Mouse (Mus musculus): ENCODE measurements at regions not wholly inside any gene's neighbourhood (a gene's known extent, or its start where the extent isn't known, plus 50 kb on each side); places are given as distances from the start of the nearest gene placed in this dataset.
"Not testable (repeated sequence)": the region's sequence is repeated elsewhere in the genome, so short reads cannot be mapped to it uniquely, and the experiment has no call there.

DNA sequence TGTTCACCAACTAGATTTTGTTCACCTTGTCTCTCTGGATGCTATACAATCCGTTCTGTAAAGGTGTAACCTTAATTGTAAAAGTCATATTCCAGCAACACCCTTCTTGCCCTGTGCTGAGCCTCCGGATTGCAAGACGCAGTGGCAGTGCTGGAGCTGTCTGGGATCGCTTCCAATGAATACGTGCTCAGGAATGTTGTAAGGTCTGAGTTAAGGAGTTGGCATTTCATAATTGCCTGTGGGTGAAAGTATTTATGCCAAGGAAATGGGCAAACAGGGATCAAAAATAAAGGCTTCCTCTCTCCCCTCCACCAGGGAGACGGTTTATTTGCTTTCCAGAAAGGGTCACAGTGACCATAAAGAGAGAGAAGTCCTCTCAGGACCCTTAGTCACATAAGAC is 93.3 kb downstream of the Apob start:
- H3K27me3 ChIP-seq = no peaks in the 10 kb centered on the region
- H3K4me2 ChIP-seq = no peak overlapping the region
- H3K36me3 ChIP-seq = no peaks in the 10 kb centered on the region
- no peak overlapping the region for H3K27ac ChIP-seq
- no peak for ATAC-seq (ENCODE audit: low FRiP score)
- no peaks in the 10 kb centered on the region for H3K9me3 ChIP-seq
- no peak overlapping the region for H3K4me3 ChIP-seq
- H3K4me1 ChIP-seq (replicated peaks) = no peaks in the 10 kb centered on the region
- no peak overlapping the region for H3K9ac ChIP-seq
- WGBS = 90% methylated on average over 6 of the region's 6 CpGs

DNA sequence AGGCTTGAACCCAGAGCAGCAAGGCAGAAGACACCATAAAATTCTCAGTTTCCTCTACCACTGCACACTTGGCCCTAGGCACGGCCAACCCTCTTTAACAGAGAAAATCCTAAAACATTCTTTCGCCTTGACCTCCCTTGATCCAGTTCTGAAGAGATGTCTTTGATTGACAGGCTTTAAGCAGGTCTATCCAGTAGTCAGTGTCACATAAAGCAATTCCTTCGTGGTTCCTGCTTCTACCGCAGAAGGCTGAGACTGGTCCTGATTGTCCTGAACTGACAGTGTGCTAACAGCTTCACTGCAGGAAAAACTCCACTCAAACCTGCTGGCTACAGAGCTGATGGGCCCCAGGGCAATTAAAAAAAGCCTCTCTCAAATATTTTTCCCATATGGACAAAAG is 93.8 kb downstream of the Apob start:
- ATAC-seq (ENCODE audit: low FRiP score) = no peak

DNA sequence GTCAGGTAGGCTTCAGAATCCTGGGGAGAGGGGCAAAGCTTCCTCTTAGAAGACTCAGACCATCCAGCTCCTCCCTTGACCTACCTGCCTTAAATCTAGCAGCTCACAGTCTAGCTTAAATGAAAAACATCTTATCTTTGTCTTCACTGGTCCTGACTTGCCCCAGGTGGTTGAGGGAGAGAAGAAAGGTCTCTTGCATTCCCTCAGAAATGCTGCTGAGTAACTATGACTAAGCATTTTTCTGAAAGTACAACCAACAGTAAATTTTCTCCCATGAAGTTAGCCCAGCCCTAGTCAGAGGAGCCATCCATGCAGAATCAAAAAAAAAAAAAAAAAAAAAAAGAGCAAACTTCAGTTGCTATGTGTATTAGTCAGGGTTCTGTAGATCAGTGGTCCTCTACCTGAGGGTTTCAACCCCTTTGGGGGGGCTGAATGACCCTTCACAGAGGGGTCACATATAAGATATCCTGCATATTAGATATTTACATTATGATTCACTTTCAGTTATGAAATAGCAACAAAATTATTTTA is 98.6 kb downstream of the Apob start:
- no peak for ATAC-seq (ENCODE audit: low FRiP score)
- Histone ChIP-seq H3K4me1 (replicated peaks) (no peaks in the 10 kb centered on the region), H3K9ac (no peak overlapping the region), H3K27ac (no peak overlapping the region), H3K36me3 (no peaks in the 10 kb centered on the region), H3K27me3 (no peaks in the 10 kb centered on the region), H3K9me3 (no peaks in the 10 kb centered on the region), H3K4me3 (no peak overlapping the region), H3K4me2 (no peak overlapping the region)

More for the DNA sequence above, 93.8 kb downstream of the Apob start:
- no peaks in the 10 kb centered on the region for H3K36me3 ChIP-seq
- WGBS = 76% methylated on average over 4 of the region's 4 CpGs
- H3K4me1 ChIP-seq (replicated peaks) = no peaks in the 10 kb centered on the region
- no peaks in the 10 kb centered on the region for H3K27me3 ChIP-seq
- no peak overlapping the region for H3K27ac ChIP-seq
- H3K4me3 ChIP-seq = no peak overlapping the region
- no peak overlapping the region for H3K4me2 ChIP-seq
- H3K9me3 ChIP-seq = no peaks in the 10 kb centered on the region
- no peak overlapping the region for H3K9ac ChIP-seq

DNA sequence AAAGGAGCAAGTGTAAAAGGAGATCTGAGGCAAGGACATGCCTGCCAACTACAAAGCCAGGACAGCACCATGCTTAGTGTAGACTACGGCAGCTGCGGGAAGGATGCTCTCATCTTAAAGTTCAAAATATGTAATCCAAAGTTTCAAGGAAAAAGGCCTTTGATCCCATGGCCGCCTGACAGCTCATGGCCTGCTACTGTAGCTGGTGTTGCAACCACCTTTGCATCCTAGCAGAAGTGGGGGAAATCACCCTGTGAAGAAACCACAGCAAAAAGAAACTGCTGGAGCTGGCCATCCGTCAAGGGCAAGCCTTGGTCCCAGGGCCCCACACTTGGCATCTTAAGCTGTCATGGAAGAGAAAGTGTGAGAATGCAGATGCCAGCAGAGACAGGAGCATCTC is 99.9 kb downstream of the Apob start:
- no peak overlapping the region for H3K9ac ChIP-seq
- H3K4me3 ChIP-seq = no peak overlapping the region
- no peaks in the 10 kb centered on the region for H3K4me1 ChIP-seq (replicated peaks)
- H3K9me3 ChIP-seq = no peaks in the 10 kb centered on the region
- H3K27ac ChIP-seq = no peak overlapping the region
- no peak overlapping the region for H3K4me2 ChIP-seq
- 94% methylated on average over 4 of the region's 4 CpGs for WGBS
- no peaks in the 10 kb centered on the region for H3K27me3 ChIP-seq
- H3K36me3 ChIP-seq = no peaks in the 10 kb centered on the region
- no peak for ATAC-seq (ENCODE audit: low FRiP score)

DNA sequence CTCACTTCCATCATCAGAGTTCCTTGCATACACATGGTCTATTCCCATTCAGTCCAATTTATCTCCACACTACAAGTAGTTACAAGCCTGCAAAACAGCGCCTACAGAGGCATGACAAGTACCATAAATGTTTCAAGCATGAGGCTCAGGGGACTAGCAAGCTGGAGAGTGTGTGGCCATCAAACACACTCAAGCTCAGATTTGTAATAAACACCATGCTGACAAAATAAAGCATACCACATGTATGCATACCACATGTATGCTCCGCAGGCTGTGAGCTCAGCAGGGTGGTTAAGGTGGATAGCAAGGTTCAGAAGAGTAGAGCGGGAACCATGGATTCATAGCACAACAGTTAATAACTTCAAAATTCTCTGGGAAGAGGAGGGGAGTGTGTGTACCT is 100.6 kb downstream of the Apob start:
- ATAC-seq (ENCODE audit: low FRiP score) = no peak

DNA sequence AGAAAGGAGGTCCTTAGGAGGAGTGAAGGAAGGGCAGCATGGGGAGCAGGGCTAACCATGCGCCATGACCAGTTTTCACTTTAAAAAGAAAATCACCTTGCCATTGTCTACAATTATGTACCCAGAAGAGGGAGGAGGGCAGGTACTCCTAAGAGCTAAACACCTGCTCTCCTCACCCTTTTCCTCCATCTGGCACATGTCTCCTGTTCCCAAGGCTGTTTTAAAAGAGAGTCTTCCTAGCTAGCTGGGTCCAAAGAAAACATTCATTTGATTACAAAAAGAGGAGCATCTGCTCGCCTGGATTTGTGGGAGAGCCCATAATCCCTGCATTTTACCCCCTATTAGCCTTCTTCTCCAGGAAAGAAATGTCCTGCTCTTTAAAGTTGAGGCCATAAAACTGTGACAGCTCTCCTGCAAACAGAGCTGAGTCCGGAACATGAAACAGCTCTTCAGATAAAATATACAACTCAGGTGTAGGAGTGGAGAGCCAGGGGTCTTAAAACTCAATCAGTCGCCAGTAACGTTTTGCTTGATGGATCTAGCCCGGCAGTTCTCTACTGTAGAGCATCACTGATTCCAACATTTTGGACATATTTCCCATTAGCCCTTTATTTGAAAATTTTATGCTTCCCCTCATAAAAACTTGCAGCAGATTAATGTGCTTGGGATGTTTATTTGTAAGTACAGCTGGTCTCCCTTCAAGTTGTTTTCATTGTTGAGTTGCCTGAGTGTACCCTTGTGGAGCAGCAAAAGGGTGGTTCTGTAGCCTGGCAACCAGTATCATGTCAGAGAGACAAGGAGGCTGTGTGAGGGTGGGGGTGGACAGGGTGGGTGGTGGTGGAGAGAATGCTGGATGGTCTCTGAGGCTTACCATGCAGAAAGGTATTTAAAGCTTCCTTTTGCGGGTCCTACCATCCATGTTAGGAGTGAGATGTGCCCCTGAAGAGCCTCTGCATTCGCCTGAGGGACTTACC is 105.5 kb downstream of the Apob start:
- WGBS = 80% methylated on average over 8 of the region's 8 CpGs
- no peak overlapping the region for H3K4me3 ChIP-seq

More for the DNA sequence above, 100.6 kb downstream of the Apob start:
- no peaks in the 10 kb centered on the region for H3K36me3 ChIP-seq
- H3K27me3 ChIP-seq = no peaks in the 10 kb centered on the region
- no peak overlapping the region for H3K27ac ChIP-seq
- H3K9me3 ChIP-seq = no peaks in the 10 kb centered on the region
- H3K4me1 ChIP-seq (replicated peaks) = no peaks in the 10 kb centered on the region
- 89% methylated on average over 3 of the region's 3 CpGs for WGBS
- no peak overlapping the region for H3K4me3 ChIP-seq
- H3K9ac ChIP-seq = no peak overlapping the region
- H3K4me2 ChIP-seq = no peak overlapping the region

DNA sequence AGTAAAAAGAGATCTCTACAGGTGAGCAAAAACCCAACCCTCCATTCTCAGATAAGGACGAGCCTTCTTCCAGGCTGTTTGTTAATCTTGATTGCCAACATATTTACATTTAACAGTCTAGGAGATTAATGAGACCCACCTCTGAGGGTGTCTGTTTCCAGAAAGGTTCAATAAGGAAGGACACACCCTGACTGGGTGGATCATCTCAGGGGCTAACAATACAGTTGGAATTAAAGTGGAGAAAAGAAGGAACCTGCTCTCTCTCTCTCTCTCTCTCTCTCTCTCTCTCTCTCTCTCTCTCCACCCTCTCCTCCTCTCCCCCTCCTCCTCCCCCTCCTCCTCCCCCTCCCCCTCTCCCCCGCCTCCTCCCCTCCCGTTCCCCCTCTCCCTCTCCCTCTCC is 110.5 kb downstream of the Apob start:
- H3K36me3 ChIP-seq = no peaks in the 10 kb centered on the region
- H3K27ac ChIP-seq = no peak overlapping the region
- no peak overlapping the region for H3K9ac ChIP-seq
- H3K4me2 ChIP-seq = no peak overlapping the region
- H3K4me1 ChIP-seq (replicated peaks) = no peaks in the 10 kb centered on the region
- H3K9me3 ChIP-seq = no peaks in the 10 kb centered on the region
- WGBS = 73% methylated on average over 1 of the region's 3 CpGs
- ATAC-seq (ENCODE audit: low FRiP score) = no peak
- no peaks in the 10 kb centered on the region for H3K27me3 ChIP-seq
- no peak overlapping the region for H3K4me3 ChIP-seq

More for the DNA sequence above, 105.5 kb downstream of the Apob start:
- Histone ChIP-seq H3K4me2 (no peak overlapping the region), H3K9me3 (no peaks in the 10 kb centered on the region), H3K36me3 (no peaks in the 10 kb centered on the region), H3K9ac (no peak overlapping the region), H3K27me3 (no peaks in the 10 kb centered on the region), H3K4me1 (replicated peaks) (no peaks in the 10 kb centered on the region), H3K27ac (no peak overlapping the region)
- no peak for ATAC-seq (ENCODE audit: low FRiP score)

DNA sequence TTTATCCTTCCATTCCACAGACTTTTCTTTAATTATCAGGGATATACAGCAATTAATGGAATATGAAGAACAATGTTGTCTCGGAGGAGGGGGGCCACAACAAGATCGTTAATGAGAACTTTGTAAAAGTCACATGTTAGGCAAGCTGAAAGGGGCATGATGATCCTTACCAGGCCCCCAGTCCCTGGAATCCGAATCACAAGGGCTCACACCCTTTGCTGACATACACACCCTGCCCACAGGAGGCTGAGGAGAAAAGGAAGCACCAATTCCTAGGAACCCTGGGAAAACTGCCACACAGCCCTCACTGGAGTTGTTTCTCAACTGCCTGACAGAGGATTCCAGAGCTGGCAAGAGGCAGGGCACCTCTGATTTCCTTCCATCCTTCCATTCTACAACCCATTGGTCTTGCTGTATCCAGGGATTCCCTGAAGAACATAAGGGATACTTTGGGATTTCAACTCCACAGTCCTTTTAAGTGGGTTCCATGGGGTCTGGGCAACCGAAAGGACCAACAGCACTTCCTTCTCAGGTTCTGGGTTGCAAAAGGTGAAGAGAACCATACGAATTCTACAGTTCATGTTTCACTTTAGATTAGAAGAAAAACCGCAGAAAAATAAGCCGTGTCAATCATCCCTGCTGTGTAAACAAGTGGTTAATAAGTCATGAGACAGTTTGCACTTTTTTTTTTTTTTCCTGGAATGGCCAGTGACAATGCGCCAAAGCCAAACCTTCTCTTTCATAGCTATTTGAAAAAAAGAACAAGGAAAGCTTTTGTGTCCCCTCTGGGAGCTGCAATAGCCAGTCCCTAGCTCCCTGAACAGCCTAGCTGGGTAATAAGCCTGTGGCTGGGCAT is 112.2 kb downstream of the Apob start:
- Histone ChIP-seq H3K27ac (no peak overlapping the region), H3K36me3 (no peaks in the 10 kb centered on the region), H3K4me2 (no peak overlapping the region), H3K4me1 (replicated peaks) (no peaks in the 10 kb centered on the region), H3K9me3 (no peaks in the 10 kb centered on the region), H3K9ac (no peak overlapping the region), H3K27me3 (no peaks in the 10 kb centered on the region), H3K4me3 (no peak overlapping the region)
- 76% methylated on average over 8 of the region's 8 CpGs for WGBS
- no peak for ATAC-seq (ENCODE audit: low FRiP score)

DNA sequence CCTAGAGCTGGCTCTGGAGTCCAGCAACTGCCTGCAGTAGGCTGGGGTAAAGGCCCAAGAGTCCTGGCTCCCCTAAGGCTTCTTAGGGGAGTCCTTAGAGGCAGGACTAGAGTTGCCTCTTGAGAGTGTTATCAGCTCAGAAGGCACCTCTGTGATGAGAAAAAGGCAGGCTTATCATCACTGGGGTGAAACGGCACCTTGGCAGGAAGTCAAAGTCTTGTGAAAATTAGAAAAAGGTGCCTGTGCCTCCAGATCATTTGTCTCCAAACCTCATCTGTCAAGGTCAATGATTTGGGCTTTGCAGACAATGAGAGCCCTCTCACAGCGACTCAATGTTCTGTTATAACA is 112.8 kb downstream of the Apob start:
- WGBS = 71% methylated on average over 2 of the region's 2 CpGs
- no peak overlapping the region for H3K4me2 ChIP-seq
- ATAC-seq (ENCODE audit: low FRiP score) = no peak

DNA sequence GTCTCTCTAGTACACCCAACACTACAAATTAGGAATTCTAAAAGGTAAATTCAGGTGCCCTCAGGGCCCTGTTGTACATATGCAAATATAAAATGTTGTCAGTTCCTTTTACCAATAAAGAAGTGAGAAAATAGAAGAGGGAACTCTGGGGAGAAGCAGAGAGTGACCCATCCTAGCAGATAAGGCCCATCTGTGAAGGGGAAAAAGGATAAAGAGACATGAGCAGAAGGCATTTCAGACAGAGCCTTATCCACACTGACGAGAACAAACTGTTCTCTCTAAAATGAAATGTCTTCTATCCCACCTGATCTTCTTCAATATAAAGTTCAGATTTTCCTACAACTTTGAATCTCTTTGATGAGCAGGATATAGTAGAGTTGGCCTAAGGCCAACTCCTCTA is 114.5 kb upstream of the Ldah start:
- WGBS = 94% methylated on average over 1 of the region's 1 CpGs
- no peak overlapping the region for H3K4me3 ChIP-seq
- no peak overlapping the region for H3K4me2 ChIP-seq
- no peak overlapping the region for H3K27ac ChIP-seq
- no peak for ATAC-seq (ENCODE audit: low FRiP score)
- no peak overlapping the region for H3K9ac ChIP-seq
- no peaks in the 10 kb centered on the region for H3K4me1 ChIP-seq (replicated peaks)
- no peaks in the 10 kb centered on the region for H3K36me3 ChIP-seq
- no peaks in the 10 kb centered on the region for H3K27me3 ChIP-seq
- no peaks in the 10 kb centered on the region for H3K9me3 ChIP-seq

More for the DNA sequence above, 112.8 kb downstream of the Apob start:
- Histone ChIP-seq H3K4me3 (no peak overlapping the region), H3K27ac (no peak overlapping the region), H3K9ac (no peak overlapping the region), H3K4me1 (replicated peaks) (no peaks in the 10 kb centered on the region), H3K36me3 (no peaks in the 10 kb centered on the region), H3K9me3 (no peaks in the 10 kb centered on the region), H3K27me3 (no peaks in the 10 kb centered on the region)

DNA sequence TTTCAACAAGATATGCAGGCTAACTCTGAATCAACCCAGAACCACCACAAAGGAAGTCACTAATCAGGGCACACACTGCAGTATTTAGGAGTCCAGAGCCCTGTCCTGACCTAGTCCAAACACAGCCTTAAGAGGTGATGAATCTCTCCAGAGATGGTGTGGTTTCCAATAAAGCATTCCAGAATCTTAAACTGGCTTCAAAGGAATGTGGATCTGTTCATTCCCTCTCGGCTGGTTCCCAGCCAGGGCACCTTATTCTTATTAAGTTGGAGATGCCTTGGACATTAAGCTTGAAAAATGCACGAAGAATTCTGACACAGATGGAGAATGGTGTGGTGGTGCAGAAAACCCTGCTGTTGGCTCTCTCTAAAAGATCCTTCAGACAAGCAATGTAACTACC is 112.0 kb upstream of the Ldah start:
- Histone ChIP-seq H3K4me1 (replicated peaks) (no peaks in the 10 kb centered on the region), H3K4me3 (no peak overlapping the region), H3K9me3 (no peaks in the 10 kb centered on the region), H3K4me2 (no peak overlapping the region), H3K27me3 (no peaks in the 10 kb centered on the region), H3K36me3 (no peaks in the 10 kb centered on the region), H3K9ac (no peak overlapping the region), H3K27ac (no peak overlapping the region)
- 75% methylated on average over 2 of the region's 2 CpGs for WGBS
- ATAC-seq (ENCODE audit: low FRiP score) = no peak

DNA sequence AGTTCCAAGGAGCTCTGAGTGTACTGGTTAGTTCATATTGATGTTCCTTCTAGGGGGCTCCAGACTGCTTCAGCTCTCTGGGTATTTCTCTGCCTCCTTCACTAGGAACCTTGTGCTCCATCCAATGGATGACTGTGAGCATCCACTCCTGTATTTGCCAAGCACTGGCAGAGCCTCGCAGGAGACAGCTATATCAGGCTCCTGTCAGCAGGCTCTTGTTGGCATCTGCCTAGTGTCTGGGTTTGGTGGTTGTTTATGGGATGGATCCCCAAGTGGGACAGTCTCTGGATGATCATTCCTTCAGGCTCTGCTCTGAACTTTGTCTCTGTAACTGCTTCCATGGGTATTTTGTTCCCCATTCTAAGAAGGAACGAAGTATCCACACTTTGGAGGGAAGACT is 109.5 kb upstream of the Ldah start:
- H3K27me3 ChIP-seq; H3K9me3 ChIP-seq; H3K4me3 ChIP-seq; H3K9ac ChIP-seq; H3K4me2 ChIP-seq; H3K36me3 ChIP-seq; H3K27ac ChIP-seq; ATAC-seq (ENCODE audit: low FRiP score); H3K4me1 ChIP-seq (replicated peaks): not testable (repeated sequence)
- 84% methylated on average over 2 of the region's 2 CpGs for WGBS
